Mouse (Mus musculus) hindbrain, embryonic 16.5 days (tissue): ENCODE measurements around the gene Nmt1. TPM values are rescaled to one million over a fixed set of nuclear protein-coding genes. Genes with fewer than 3 reads are reported as not detected.

ENCODE experiments used
- ATAC-seq: fragments of 200-750 bp; cut with Nextera tagmentation; 2 replicates; pipeline ENCODE4 v1.8.0; 2017; ENCODE audit warnings: moderate TSS enrichment, moderate library complexity
- H3K27ac ChIP-seq: fragments of 300-500 bp; sonication (generic); 2 replicates; pipeline ENCODE4 v1.5.1; 2014; ENCODE audit warnings: low read depth, mild to moderate bottlenecking, control low read depth, low read length, moderate library complexity
- H3K27me3 ChIP-seq: fragments of 300-500 bp; sonication (generic); replicated peaks from 2 replicates; pipeline ENCODE4 v1.6.1; 2014; ENCODE audit warnings: low read length; ENCODE audit not compliant: control insufficient read depth, insufficient read depth
- H3K36me3 ChIP-seq: fragments of 300-500 bp; sonication (generic); 2 replicates; pipeline ENCODE4 v1.6.1; 2014; ENCODE audit warnings: mild to moderate bottlenecking, low read length, moderate library complexity, mixed read lengths; ENCODE audit not compliant: control insufficient read depth, insufficient read depth
- H3K4me1 ChIP-seq: fragments of 300-500 bp; sonication (generic); 2 replicates; pipeline ENCODE4 v1.6.1; 2014; ENCODE audit warnings: low read depth, low read length; ENCODE audit not compliant: control insufficient read depth, insufficient read depth
- H3K4me2 ChIP-seq: fragments of 300-500 bp; sonication (generic); 2 replicates; pipeline ENCODE4 v1.6.1; 2014; ENCODE audit warnings: mild to moderate bottlenecking, low read length, control low read depth, moderate library complexity
- H3K4me3 ChIP-seq: fragments of 300-500 bp; sonication (generic); 2 replicates; pipeline ENCODE4 v1.5.1; 2014; ENCODE audit warnings: mild to moderate bottlenecking, low read length, control low read depth, moderate library complexity
- H3K9ac ChIP-seq: fragments of 300-500 bp; sonication (generic); 2 replicates; pipeline ENCODE4 v1.6.1; 2014; ENCODE audit warnings: low read depth, mild to moderate bottlenecking, control low read depth, low read length, moderate library complexity
- H3K9me3 ChIP-seq: fragments of 300-500 bp; sonication (generic); 2 replicates; pipeline ENCODE4 v1.6.1; 2014; ENCODE audit warnings: mild to moderate bottlenecking, low read length, moderate library complexity; ENCODE audit not compliant: control insufficient read depth
- WGBS: fragments of 180-500 bp; shearing (Covaris S2); extraction: QIAGEN DNeasy Blood & Tissue Kit; methylation state at CpG from one replicate; pipeline ENCODE4 v1.1.7; 2014; 5-methylcytosine and 5-hydroxymethylcytosine counted together
- polyA plus RNA-seq: library from polyadenylated mRNA; unstranded; fragments of >200 nt; fragmentation: Nextera tagmentation; extraction: Ambion mirVana; gene quantifications from 2 replicates; pipeline ENCODE4 v1.2.1, GENCODE M21; 2015

Gene Nmt1
- polyA plus RNA-seq, 1 experiment from 2014 or later: 30.4 TPM

- Histone ChIP-seq H3K9ac (no peak overlapping the region), H3K4me2 (no peak overlapping the region), H3K27ac (no peak overlapping the region), H3K9me3 (no peaks in the 10 kb centered on the region), H3K4me3 (no peak overlapping the region), H3K27me3 (peaks cover 8% of the 10 kb centered on the region; the same call in 1 of the 2 replicates), H3K36me3 (peaks cover 10% of the 10 kb centered on the region), H3K4me1 (peaks cover 28% of the 10 kb centered on the region)
- peak; percentile 40; the same call in 1 of the 2 replicates for ATAC-seq
- WGBS: 10% methylated on average over 5 of the region's 5 CpGs
These were observed 35.0 kb upstream of the Nmt1 start for GRCm38 (mm10) chr11:102992940-102993339.

GRCm38 (mm10) chr11:102993420-102994029, 34.5 kb upstream of the Nmt1 start:
- peaks cover 14% of the 10 kb centered on the region for H3K36me3 ChIP-seq
- 22% methylated on average over 17 of the region's 17 CpGs for whole genome bisulfite sequencing
- H3K9ac ChIP-seq: no peak overlapping the region
- H3K27ac ChIP-seq: no peak overlapping the region
- H3K9me3 ChIP-seq: no peaks in the 10 kb centered on the region
- H3K4me1 ChIP-seq: peaks cover 28% of the 10 kb centered on the region
- H3K27me3 ChIP-seq: peaks cover 8% of the 10 kb centered on the region; the same call in 1 of the 2 replicates
- H3K4me2 ChIP-seq: no peak overlapping the region
- ATAC-seq: 0 out of 2 replicates have a peak, but pooled peaks have one; percentile 21
- no peak overlapping the region for H3K4me3 ChIP-seq

GRCm38 (mm10) chr11:102994952-102995351, 33.0 kb upstream of the Nmt1 start:
- 82% methylated on average over 18 of the region's 18 CpGs for whole genome bisulfite sequencing
- Histone ChIP-seq H3K4me3 (no peak overlapping the region), H3K27ac (no peak overlapping the region), H3K4me1 (peaks cover 22% of the 10 kb centered on the region), H3K9me3 (no peaks in the 10 kb centered on the region), H3K4me2 (no peak overlapping the region), H3K9ac (no peak overlapping the region), H3K27me3 (no peaks in the 10 kb centered on the region), H3K36me3 (peaks cover 22% of the 10 kb centered on the region)
- no peak for ATAC-seq

GRCm38 (mm10) chr11:102996385-102996784, 31.6 kb upstream of the Nmt1 start:
- H3K4me2 ChIP-seq: no peak overlapping the region
- peaks cover 15% of the 10 kb centered on the region for H3K4me1 ChIP-seq
- no peak for ATAC-seq
- no peak overlapping the region for H3K9ac ChIP-seq
- 90% methylated on average over 7 of the region's 7 CpGs for WGBS
- H3K27me3 ChIP-seq: no peaks in the 10 kb centered on the region
- no peak overlapping the region for H3K27ac ChIP-seq
- no peaks in the 10 kb centered on the region for H3K9me3 ChIP-seq
- peaks cover 22% of the 10 kb centered on the region for H3K36me3 ChIP-seq
- no peak overlapping the region for H3K4me3 ChIP-seq

DNA sequence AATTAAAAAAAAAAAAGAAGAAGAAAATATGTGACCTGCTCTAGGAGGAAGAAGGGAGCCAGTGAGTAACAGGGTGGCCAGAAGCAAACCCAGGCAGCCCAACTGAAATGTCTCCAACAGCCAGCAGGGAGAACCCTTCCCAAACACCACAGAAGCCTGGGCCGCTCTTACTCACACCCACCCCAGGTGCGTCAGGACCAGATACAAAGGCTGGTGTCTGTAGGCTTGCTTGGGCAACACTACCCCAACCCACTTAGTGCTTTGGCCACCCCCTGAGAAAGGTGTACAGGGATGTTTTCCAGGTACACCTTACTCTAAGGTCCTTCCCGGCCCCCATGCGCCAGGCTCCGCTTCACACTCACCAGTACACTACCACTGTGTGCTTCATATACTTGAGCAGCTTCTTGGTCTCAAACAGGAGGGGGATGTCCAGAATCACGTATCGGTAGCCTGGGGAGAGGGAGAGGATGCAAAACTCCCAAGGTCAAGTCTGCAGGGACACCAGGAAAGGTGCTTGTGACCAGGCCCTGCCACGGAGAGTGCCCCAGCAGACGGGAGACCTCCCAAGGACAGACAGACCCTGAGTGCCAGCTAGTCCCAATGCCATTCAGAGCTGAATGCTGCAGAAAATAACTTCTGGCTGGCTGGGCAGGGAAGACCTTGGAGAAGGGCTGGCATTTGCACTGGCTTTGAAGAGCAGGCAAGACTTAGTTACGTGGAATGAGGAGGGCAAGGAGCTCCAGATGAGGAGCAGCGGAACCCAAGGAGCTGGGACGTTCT, 30.8 kb upstream of the Nmt1 start:
- Histone ChIP-seq H3K4me2 (no peak overlapping the region), H3K4me1 (peaks cover 7% of the 10 kb centered on the region), H3K27ac (no peak overlapping the region), H3K9ac (no peak overlapping the region), H3K36me3 (peaks cover 22% of the 10 kb centered on the region), H3K27me3 (no peaks in the 10 kb centered on the region), H3K4me3 (no peak overlapping the region), H3K9me3 (no peaks in the 10 kb centered on the region)
- 96% methylated on average over 12 of the region's 12 CpGs for WGBS
- ATAC-seq: no peak

GRCm38 (mm10) chr11:102998254-102998576, 29.8 kb upstream of the Nmt1 start:
- H3K27ac ChIP-seq: no peak overlapping the region
- no peak for ATAC-seq
- peaks cover 22% of the 10 kb centered on the region for H3K36me3 ChIP-seq

GRCm38 (mm10) chr11:102998577-102999316, 29.2 kb upstream of the Nmt1 start:
- Histone ChIP-seq H3K4me3 (no peak overlapping the region), H3K9ac (no peak overlapping the region)

More at GRCm38 (mm10) chr11:102998254-102998576, 29.8 kb upstream of the Nmt1 start:
- Histone ChIP-seq H3K4me1 (peaks cover 4% of the 10 kb centered on the region), H3K4me2 (no peak overlapping the region), H3K9ac (no peak overlapping the region), H3K4me3 (no peak overlapping the region), H3K27me3 (no peaks in the 10 kb centered on the region), H3K9me3 (no peaks in the 10 kb centered on the region)
- WGBS: 85% methylated on average over 7 of the region's 7 CpGs

GRCm38 (mm10) chr11:102999317-102999970, 28.5 kb upstream of the Nmt1 start:
- WGBS: 82% methylated on average over 14 of the region's 14 CpGs
- ATAC-seq: no peak
- no peak overlapping the region for H3K9ac ChIP-seq
- H3K27me3 ChIP-seq: no peaks in the 10 kb centered on the region
- no peak overlapping the region for H3K4me3 ChIP-seq
- H3K9me3 ChIP-seq: no peaks in the 10 kb centered on the region
- H3K4me2 ChIP-seq: no peak overlapping the region
- H3K36me3 ChIP-seq: peaks cover 22% of the 10 kb centered on the region
- H3K27ac ChIP-seq: no peak overlapping the region
- H3K4me1 ChIP-seq: peaks cover 7% of the 10 kb centered on the region

More at GRCm38 (mm10) chr11:102998577-102999316, 29.2 kb upstream of the Nmt1 start:
- no peaks in the 10 kb centered on the region for H3K9me3 ChIP-seq
- peak; percentile 29; the same call in 1 of the 2 replicates for ATAC-seq
- peaks cover 7% of the 10 kb centered on the region for H3K4me1 ChIP-seq
- peaks cover 22% of the 10 kb centered on the region for H3K36me3 ChIP-seq
- no peak overlapping the region for H3K27ac ChIP-seq
- H3K4me2 ChIP-seq: no peak overlapping the region
- 67% methylated on average over 14 of the region's 14 CpGs for WGBS
- H3K27me3 ChIP-seq: no peaks in the 10 kb centered on the region
